Mouse (Mus musculus): ENCODE data around the gene Taar7d.
"Not testable (repeated sequence)": the region's sequence is repeated elsewhere in the genome, so short reads cannot be mapped to it uniquely, and the experiment has no call there.

Taar7d gene

GRCm38 (mm10) chr10:24026922-24027321, at the start of gene Taar7d:
TSS of gene Taar7d (plus strand) at chr10:24027222.
- DNase-seq = no peak

- no peak for DNase-seq
Measured at GRCm38 (mm10) chr10:23977958-23978357, 49.1 kb upstream of the Taar7d start.

- peak; percentile 36 for DNase-seq
Measured at GRCm38 (mm10) chr10:23978901-23979705, 47.9 kb upstream of the Taar7d start.

- no peak for DNase-seq
Measured at GRCm38 (mm10) chr10:23985546-23985945, 41.5 kb upstream of the Taar7d start, which contains the start of gene Taar6. TSS of gene Taar6 (minus strand) at chr10:23985646.

GRCm38 (mm10) chr10:23986419-23986818, 40.6 kb upstream of the Taar7d start:
- no peak for DNase-seq

GRCm38 (mm10) chr10:23993381-23993780, 33.6 kb upstream of the Taar7d start, which contains the start of gene Taar7a:
TSS of gene Taar7a (minus strand) at chr10:23993481.
- no peak for DNase-seq

- DNase-seq = no peak
Measured at GRCm38 (mm10) chr10:23999639-24000038, 27.4 kb upstream of the Taar7d start, which contains the start of gene Taar7b. TSS of gene Taar7b (plus strand) at chr10:23999939.

GRCm38 (mm10) chr10:24006442-24006841, 20.6 kb upstream of the Taar7d start:
- DNase-seq = no peak

GRCm38 (mm10) chr10:24007034-24007433, 20.0 kb upstream of the Taar7d start:
- DNase-seq = no peak

GRCm38 (mm10) chr10:24008143-24008542, 18.9 kb upstream of the Taar7d start:
- no peak for DNase-seq

- DNase-seq = no peak
Measured at GRCm38 (mm10) chr10:24031347-24031746, 4.3 kb downstream of the Taar7d start.

- DNase-seq = no peak
Measured at GRCm38 (mm10) chr10:24037314-24037713, 10.3 kb downstream of the Taar7d start, which contains the start of gene Taar7e. TSS of gene Taar7e (plus strand) at chr10:24037614.

GRCm38 (mm10) chr10:24040120-24040869, 13.3 kb downstream of the Taar7d start:
- DNase-seq = no peak

GRCm38 (mm10) chr10:24049210-24049609, 22.2 kb downstream of the Taar7d start, which contains the start of gene Taar7f:
TSS of gene Taar7f (plus strand) at chr10:24049510.
- no peak for DNase-seq

- no peak for DNase-seq
Measured at GRCm38 (mm10) chr10:24052039-24052438, 25.0 kb downstream of the Taar7d start.

- DNase-seq = no peak
Measured at GRCm38 (mm10) chr10:24058986-24059385, 32.0 kb downstream of the Taar7d start.

- not testable (repeated sequence) for DNase-seq
Measured at GRCm38 (mm10) chr10:24074751-24075150, 47.7 kb downstream of the Taar7d start.

- DNase-seq = not testable (repeated sequence)
Measured at GRCm38 (mm10) chr10:24076200-24076599, 49.2 kb downstream of the Taar7d start, which contains the start of gene Taar8a. TSS of gene Taar8a (plus strand) at chr10:24076500.
